Mouse (Mus musculus) MEL (cell line): ENCODE data around the gene Atp13a1.
A peak's percentile ranks its signal among the peaks of the same experiment; 100 is the strongest.

Experiments used
- E2F4 ChIP-seq: IDR thresholded peaks from 2 replicates; pipeline ENCODE4 v1.6.1; 2011; ENCODE audit warnings: low read depth, low read length, improper control_type of control experiment, borderline replicate concordance
- POLR2A ChIP-seq, 2 experiments: IDR thresholded peaks; 2 replicates each; pipeline ENCODE4 v1.6.1; 2011 to 2012; ENCODE audit warnings: low read length in 2 of 2, mild to moderate bottlenecking in 2 of 2, control low read depth in 1 of 2, improper control_type of control experiment in 1 of 2, low read depth in 1 of 2, moderate library complexity in 1 of 2; ENCODE audit not compliant: control insufficient read depth in 1 of 2, insufficient read depth in 1 of 2, poor library complexity in 1 of 2
- TAL1 ChIP-seq: IDR thresholded peaks from 2 replicates; pipeline ENCODE4 v1.6.1; 2012; ENCODE audit warnings: mild to moderate bottlenecking, inconsistent platforms, low read length, moderate library complexity, mixed read lengths

GRCm38 (mm10) chr8:69790773-69791367 lies at the start of gene Atp13a1, which contains the start of gene Zfp866:
- TF ChIP-seq POLR2A (IDR thresholded peaks at IDR 0.05; ENCODE audit: control insufficient read depth in 1 of 2, insufficient read depth in 1 of 2, low read depth in 1 of 2, low read length in 2 of 2, poor library complexity in 1 of 2), result peak; percentile 91 to 97
- TF ChIP-seq E2F4, result no peak
- no peak for TF ChIP-seq TAL1
